Mouse (Mus musculus): ENCODE data around the gene Dgcr6.

- no peak for TF ChIP-seq CTCF (IDR thresholded peaks at IDR 0.05; ENCODE audit: low read depth)
- TF ChIP-seq EP300 (IDR thresholded peaks at IDR 0.05; ENCODE audit: low read depth), result no peak
Observed at GRCm38 (mm10) chr16:18066060-18067009, 13.7 kb downstream of the Dgcr6 start.

Measured in heart, postnatal 0 days (tissue).